Mouse (Mus musculus) myocyte (in vitro differentiated cells): Measurements from ENCODE around the gene Rps21.

ENCODE experiments used
- CEBPB ChIP-seq: IDR thresholded peaks from 2 replicates; pipeline ENCODE4 v1.6.1; 2011; ENCODE audit warnings: mild to moderate bottlenecking, moderate library complexity; ENCODE audit not compliant: poor library complexity, insufficient read depth, severe bottlenecking
- E2F4 ChIP-seq: IDR thresholded peaks from one replicate; pipeline ENCODE4 v1.6.1; 2011; ENCODE audit warnings: mild to moderate bottlenecking, control low read depth, moderate library complexity; ENCODE audit not compliant: insufficient read depth
- MAX ChIP-seq: IDR thresholded peaks from one replicate; pipeline ENCODE4 v1.6.1; 2011; ENCODE audit warnings: low read depth, mild to moderate bottlenecking, control low read depth
- MYOD1 ChIP-seq, 3 experiments: IDR thresholded peaks; one replicate each; pipeline ENCODE4 v1.6.1; 2011; ENCODE audit warnings: control low read depth in 2 of 3, low read depth in 2 of 3, mild to moderate bottlenecking in 2 of 3, moderate library complexity in 1 of 3; ENCODE audit not compliant: insufficient read length in 2 of 3, control insufficient read depth in 1 of 3
- MYOG ChIP-seq, 3 experiments: IDR thresholded peaks; one replicate each; pipeline ENCODE4 v1.6.1; 2011; ENCODE audit warnings: control low read depth in 2 of 3, low read depth in 2 of 3, mild to moderate bottlenecking in 2 of 3; ENCODE audit not compliant: insufficient read length in 2 of 3, control insufficient read depth in 1 of 3, insufficient read depth in 1 of 3
- POLR2A ChIP-seq: IDR thresholded peaks from one replicate; pipeline ENCODE4 v1.6.1; 2011; ENCODE audit warnings: low read depth, mild to moderate bottlenecking, control low read depth, moderate library complexity; ENCODE audit not compliant: insufficient read length
- POLR2AphosphoS2 ChIP-seq: IDR thresholded peaks from one replicate; pipeline ENCODE4 v1.6.1; 2011; ENCODE audit warnings: low read depth, control low read depth; ENCODE audit not compliant: insufficient read length
- REST ChIP-seq: IDR thresholded peaks from one replicate; pipeline ENCODE4 v1.6.1; 2011; ENCODE audit warnings: mild to moderate bottlenecking, control low read depth, moderate library complexity; ENCODE audit not compliant: insufficient read depth, insufficient read length
- SRF ChIP-seq: IDR thresholded peaks from one replicate; pipeline ENCODE4 v1.6.1; 2011; ENCODE audit warnings: low read depth; ENCODE audit not compliant: control insufficient read depth, insufficient read length
- TCF12 ChIP-seq: IDR thresholded peaks from one replicate; pipeline ENCODE4 v1.6.1; 2011; ENCODE audit warnings: mild to moderate bottlenecking, control low read depth; ENCODE audit not compliant: poor library complexity, insufficient read depth, severe bottlenecking
- USF1 ChIP-seq: IDR thresholded peaks from one replicate; pipeline ENCODE4 v1.6.1; 2011; ENCODE audit warnings: low read depth, mild to moderate bottlenecking, control low read depth, moderate library complexity

- TF ChIP-seq POLR2A: no peak
- TF ChIP-seq MAX: no peak
- TF ChIP-seq E2F4: no peak
- TF ChIP-seq USF1: no peak
- TF ChIP-seq TCF12: no peak
- no peak for TF ChIP-seq MYOD1 (IDR thresholded peaks at IDR 0.05; ENCODE audit: control insufficient read depth in 1 of 3, insufficient read length in 2 of 3, low read depth in 2 of 3)
- no peak for TF ChIP-seq CEBPB
- TF ChIP-seq MYOG (IDR thresholded peaks at IDR 0.05; ENCODE audit: control insufficient read depth in 1 of 3, insufficient read depth in 1 of 3, insufficient read length in 2 of 3, low read depth in 2 of 3): no peak
- TF ChIP-seq POLR2AphosphoS2: no peak
- TF ChIP-seq REST: no peak
- TF ChIP-seq SRF: no peak
These were observed 20.7 kb downstream of the Rps21 start for GRCm38 (mm10) chr2:180277773-180278320.
